Mouse (Mus musculus) thymus, postnatal 14 days (tissue): ENCODE results near the gene Nf2.

Source experiments
- DNase-seq: peaks from one replicate; pipeline ENCODE4 v3.0.0; 2021

Nf2 gene

DNA sequence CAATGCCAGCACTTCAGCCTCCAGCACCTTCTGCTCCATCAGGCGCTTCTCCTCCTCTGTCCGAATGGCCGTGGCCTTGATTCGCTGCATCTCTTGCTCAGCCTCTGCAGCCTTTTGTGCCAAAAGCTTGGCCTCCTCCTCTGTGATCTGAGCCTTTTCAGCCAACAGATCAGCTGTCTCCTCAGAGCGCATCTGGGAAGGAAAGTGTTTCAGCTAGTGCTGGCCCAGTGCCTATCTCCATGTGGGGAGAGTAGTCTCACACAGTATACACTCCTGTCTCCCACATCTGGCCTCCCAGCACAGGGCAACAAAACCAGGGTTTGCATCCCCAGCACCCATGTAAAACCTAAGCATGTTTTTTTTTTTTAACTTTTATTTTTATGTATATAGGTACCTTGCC lies 59.6 kb downstream of the Nf2 start:
- no peak for DNase-seq

GRCm38 (mm10) chr11:4784629-4785142 lies 64.7 kb downstream of the Nf2 start:
- peak; percentile 12 for DNase-seq

GRCm38 (mm10) chr11:4783116-4783515 lies 66.2 kb downstream of the Nf2 start:
- DNase-seq = no peak

DNA sequence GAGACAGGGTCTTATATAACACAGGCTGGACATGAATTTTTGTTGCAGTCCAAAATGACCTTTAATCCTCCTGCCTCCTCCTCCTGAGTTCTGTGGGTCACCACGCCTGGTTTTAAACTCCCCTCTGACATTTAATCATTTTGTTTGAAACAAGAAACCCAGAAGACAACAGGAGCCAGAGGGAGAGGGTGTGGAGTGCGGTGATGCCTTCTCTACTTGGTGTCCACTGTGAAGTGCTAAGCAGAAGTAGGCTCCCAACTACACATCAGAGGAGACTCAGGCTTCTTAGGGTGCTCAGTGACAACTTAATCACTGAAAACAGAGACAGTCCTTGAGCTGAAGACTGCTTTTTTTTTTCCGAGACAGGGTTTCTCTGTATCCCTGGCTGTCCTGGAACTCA lies 68.4 kb downstream of the Nf2 start:
- no peak for DNase-seq

DNA sequence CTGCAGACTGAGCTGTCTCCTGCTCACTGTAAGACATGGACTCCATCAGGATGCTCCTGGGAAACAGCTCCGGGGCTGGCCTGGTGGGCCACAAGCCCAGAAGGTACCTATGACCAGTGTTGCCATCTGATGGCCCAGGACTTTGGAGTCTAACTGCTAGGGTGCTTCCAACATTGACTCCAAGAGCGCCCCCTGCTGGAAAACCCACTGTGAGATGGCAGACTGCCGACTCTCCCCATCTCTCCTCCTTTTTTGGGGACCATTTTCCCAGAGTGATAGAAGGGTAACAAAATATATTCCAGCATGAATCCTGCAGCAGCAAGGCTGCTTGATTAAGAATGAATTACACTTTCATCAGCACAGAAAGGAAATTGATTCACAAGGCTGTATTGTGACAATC lies 76.4 kb downstream of the Nf2 start:
- DNase-seq = peak; percentile 71

GRCm38 (mm10) chr11:4771756-4772155 lies 77.6 kb downstream of the Nf2 start:
- no peak for DNase-seq

- no peak for DNase-seq
These were observed 79.5 kb downstream of the Nf2 start for GRCm38 (mm10) chr11:4769881-4770280.

GRCm38 (mm10) chr11:4769293-4769692 lies 80.0 kb downstream of the Nf2 start:
- no peak for DNase-seq

DNA sequence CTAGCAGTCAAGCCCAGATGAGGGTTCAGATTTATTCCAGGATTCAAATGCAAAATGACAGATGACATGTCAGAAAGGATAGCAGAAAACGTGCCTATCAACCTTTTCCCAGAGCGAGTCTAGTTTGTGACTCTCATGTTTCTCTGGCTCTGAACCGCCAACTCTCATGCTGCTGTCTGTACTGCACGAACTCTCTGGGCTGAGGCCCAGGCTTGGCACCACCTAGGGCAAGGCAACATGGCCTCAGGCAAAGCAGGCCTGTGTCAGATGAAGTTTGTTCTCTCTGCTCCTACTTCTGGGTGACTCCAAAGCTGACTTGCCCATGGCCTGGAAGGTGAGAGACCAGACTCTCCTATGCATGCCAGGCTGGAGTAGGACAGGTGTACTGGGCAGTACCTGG lies 80.9 kb downstream of the Nf2 start:
- no peak for DNase-seq

DNA sequence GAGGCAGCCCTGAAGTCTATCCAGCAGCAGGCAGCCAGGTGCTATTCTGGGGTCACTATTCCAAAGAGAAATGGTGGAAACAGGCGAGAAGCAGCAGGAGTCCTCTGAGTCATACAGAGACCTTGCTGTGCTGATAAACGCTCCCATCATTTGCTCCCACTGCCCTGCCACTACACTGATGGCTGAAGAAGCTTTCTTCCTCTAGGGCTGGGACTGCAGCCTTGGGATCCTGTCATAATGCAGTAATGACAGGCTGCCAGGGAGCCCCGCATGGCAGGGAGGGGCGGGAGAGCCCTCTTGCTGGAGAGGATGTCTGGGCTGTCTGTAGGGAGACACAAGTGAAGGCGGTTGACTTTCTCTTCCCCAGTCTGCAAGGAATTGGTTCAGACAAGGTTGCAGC lies 84.9 kb downstream of the Nf2 start:
- DNase-seq = no peak

GRCm38 (mm10) chr11:4763631-4764030 lies 85.7 kb downstream of the Nf2 start:
- no peak for DNase-seq

DNA sequence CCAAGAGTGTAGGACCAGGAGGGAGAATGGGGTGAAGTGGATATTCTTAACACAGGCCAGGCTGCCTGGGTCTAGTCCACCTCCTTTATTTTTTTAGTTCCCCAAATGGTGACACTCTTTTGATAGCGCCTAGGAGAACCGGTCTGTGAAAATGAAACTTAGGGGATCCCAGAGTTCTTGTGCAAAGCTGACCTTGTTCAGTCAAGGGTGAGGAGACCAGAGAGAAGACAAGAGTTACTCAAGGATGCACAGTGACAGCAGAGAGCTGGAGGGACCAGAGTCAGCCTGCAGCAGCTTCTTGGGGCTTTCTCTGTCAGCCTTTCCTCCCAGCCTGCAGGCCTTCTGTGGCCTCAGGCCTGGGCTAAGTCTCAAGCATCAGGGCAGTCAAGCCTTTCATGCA lies 86.8 kb downstream of the Nf2 start:
- DNase-seq = no peak

DNA sequence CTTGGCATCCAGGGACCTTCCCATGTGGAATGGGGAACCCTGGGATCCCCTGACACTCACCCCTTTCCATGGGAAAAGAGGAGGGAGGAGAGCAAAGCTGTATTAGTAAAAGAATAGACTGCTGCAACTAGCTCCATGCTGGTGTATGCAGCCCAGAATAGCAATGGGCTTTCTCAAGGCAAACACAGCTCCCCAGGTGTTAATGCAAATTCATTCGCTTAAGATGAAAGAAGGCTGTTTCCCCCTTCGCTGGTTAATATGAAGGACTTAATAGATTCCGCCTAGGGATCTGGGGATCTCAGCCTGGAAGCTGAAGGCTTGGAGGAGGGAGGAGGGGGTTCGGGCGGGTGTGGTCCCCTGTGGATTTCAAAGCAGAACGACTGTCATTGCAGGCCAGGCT lies 87.3 kb downstream of the Nf2 start:
- no peak for DNase-seq

DNA sequence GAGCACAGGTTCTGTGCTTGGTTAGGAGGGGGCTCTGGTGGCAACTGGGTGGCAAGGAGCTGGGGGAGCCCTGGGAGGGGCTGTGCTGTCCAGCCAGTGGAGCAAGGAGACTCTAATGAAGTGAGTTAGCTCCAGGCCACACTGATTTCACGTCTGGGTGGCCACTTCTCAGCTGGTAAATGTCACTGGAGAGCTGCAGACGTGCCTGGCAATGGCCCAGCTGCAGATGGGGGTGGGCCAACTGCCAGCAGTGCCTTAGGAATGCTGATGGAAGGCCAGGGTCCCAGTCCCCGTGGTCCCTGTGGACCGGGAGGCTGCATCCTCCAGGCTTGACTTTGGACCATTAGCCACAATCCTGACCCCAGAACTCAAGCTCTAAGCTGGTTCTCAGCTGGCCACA lies 88.9 kb downstream of the Nf2 start:
- no peak for DNase-seq

- DNase-seq = no peak
These were observed 91.6 kb downstream of the Nf2 start for GRCm38 (mm10) chr11:4757789-4758158.

DNA sequence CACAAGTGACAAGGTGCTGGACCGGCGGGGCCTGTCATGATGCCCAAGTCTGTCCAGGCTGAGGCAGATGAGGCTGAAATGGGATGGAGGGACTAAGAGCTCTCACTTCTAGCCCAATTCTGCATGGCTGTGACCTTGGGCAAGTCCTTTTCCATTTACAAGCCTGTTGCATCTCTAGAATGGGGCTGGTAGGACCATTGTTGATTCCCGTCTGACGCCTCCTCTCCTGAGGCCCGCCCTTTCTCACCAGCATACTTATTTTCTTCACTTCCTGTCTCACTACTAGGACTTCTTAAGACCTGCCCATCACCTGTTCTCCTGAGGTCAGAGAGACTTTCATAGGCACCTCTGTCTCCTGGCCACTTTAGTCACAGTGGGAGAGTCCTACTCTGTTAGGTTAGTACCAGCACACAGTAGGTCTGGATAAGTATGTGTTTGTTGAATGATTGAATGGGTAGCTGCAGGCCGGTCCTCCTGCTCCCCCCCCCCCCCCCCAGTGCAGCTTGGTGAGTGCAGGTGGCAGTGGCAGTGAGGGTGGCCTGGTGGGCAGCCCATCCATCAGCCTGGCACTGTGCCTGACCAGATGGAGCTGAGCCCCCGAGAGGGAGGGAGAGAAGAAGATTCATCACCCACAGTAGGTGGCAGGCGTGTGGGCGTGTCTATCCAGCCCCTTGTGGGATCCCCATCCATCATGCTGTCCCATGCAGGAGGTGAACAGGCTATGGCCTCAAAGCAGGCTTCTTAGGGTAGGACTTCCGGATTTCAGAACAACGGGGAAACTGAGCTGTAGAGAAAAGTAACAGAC lies 92.2 kb downstream of the Nf2 start:
- no peak for DNase-seq

GRCm38 (mm10) chr11:4756460-4756859 lies 92.9 kb downstream of the Nf2 start:
- DNase-seq = no peak

DNA sequence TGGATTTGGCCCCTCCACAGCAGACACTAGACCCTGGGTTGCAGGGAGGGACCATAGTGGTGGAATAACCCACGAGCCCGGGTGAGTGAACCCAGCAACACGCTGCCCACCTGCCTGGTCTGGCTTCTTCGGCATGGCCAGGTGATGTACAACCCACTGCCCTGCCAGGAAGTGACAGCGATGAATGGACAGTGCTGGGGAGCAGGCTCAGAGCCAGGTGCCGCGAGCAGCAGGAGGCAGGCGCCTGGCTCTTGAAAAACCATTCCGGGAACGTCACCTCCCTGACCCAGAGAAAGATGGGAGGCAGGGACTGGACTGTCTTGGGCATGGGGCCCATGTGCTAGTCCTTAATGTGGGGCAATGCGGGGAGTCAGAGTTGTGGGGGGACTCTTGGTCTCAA lies 94.5 kb downstream of the Nf2 start:
- no peak for DNase-seq

DNA sequence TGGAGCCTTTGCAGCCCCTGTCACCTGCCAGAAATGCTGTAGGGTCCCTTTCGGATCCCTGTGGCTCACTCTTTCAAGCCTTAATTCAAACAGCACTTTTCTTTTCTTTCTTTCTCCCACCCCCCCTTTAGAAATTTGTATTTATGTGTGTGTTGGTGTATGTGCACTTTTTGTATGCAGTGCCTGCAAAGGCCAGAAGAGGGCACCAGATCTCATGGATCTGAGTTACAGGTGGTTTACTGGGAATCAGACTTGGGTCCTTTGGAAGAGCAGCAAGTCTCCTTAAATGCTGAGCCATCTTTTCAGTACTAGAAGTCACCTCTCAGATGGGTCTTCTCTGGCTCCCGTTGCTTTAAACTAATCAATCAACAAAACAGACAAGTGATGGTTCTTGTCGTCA lies 95.3 kb downstream of the Nf2 start:
- no peak for DNase-seq

DNA sequence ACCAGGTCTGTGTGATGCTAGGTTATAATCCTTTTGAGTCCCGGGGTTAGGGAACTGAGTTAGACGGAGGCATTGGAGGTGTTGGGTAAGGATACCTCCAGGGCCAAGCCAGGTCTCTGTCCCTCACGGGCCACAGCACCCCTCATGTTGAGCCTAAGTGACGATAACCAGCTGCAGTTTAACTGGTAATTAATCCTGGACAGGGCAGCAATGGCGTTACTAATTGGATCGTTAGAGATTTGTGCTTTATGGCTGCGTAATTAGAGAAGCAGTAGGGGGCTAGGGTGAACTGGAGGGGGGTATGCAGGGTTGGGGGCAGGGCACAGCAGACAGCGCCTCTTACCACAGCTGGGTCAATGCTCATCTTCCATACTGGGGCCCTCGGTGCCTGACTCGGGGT lies 96.5 kb downstream of the Nf2 start:
- no peak for DNase-seq

DNA sequence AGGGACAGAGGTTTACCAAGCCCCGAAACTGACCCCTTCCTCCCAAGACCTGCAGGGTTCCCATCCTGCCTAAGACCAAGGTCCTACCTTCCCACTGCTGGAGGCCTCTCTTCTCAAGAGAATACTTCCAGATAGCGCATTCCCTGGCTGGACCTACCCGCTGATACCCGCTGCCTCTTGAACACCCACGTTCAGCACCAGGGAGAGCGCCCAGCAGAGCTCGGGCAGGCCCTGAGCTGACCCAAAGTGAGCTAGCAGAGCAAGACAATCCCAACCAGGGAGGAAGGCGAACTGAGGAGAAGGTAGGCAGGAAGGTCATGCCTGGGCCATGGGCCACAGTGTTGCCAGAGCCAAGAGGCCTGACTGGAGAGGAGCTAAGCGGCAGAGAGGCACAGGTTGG lies 99.1 kb downstream of the Nf2 start:
- DNase-seq = peak; percentile 58

GRCm38 (mm10) chr11:4747285-4747684 lies 102.1 kb downstream of the Nf2 start:
- DNase-seq = no peak

DNA sequence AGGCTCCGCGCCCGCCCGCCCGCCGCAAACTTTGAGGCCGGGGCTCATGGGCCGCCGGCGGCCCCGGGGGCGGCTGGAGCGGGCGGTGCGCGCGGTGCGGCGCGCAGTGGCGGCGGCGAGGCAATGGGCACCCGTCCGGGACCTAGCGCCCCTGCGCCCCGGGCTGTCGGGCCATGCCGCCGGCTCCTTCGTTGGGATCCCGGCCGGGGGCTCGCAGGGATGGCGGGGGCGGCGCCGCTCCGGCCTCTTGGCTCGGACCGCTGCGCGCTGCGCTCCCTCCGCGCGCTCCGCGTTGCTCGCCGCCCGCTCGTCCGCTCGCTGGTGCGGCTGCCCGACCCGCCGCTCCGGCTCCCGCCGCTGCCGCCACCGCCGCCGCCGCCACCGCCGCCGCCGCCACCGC lies 102.6 kb downstream of the Nf2 start, which contains the start of gene Cabp7:
Cabp7 (minus strand) TSS at position 46 of the 400 bp plus-strand sequence.
- DNase-seq = no peak

DNA sequence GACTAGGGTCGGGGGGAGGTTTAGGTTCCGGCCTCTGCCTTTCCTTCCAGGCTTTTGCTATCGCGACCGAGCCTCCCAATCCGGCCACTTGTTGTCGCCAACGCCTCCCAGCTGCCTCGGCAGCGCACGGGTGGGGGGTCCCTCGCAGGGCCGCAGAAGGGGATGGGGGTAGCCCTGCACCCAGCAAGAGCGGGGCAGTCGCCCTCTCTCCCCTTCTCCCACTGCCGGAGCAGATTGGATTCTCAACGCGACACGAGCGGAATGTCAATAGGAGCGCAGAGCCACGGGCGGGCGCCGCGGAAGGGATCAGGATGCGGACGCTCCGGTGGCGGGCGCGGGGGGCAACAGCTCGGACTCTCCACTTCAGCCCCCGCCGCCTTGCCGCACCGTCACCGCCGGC lies 103.4 kb downstream of the Nf2 start:
- no peak for DNase-seq

DNA sequence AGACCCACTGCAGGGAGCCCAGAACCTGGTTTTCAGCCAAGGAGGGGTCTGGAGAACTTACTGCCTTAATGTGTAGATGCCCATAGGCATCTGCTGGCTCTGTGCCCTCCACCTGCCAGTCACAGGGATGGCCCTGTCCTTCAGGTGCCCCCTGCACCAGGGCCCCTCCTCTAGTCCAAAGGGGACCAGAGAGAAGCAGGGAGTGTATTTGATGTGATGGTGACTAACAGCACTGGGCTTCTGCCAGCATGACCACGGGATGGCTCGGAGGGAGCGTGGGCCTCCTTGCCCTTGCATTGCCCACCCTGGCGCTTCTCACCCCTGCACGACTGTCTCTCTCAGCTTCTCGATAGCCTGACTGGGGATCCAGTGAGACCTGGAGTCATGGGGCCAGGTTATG lies 104.6 kb downstream of the Nf2 start:
- no peak for DNase-seq
